Mouse (Mus musculus): ENCODE data around the gene Kank4.
"Not testable (repeated sequence)": the region's sequence is repeated elsewhere in the genome, so short reads cannot be mapped to it uniquely, and the experiment has no call there.

Kank4 gene

DNA sequence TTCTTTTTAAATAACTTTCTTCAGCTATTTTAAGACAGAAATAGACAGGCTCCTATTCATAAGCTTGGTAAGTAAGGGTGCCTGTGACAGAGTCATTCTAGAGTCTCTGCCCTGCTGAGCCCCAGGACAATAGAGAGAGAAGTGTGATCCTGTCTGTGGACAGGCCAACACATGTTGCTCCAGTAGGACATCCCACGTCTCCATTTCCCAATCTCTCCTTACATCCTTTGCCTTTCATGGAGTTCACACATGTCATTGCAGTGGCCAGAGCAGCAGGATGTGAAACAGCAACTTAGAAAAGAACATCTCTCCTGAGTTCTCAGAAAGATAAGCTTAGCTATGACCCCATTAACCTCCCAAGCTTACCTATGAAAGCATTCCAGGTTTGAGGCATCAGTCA is 14.4 kb upstream of the Kank4 start:
- DNase-seq (ENCODE audit: inconsistent ontology term), result no peak

GRCm38 (mm10) chr4:98826701-98827100 is 9.4 kb upstream of the Kank4 start:
- no peak for DNase-seq (ENCODE audit: inconsistent ontology term)

GRCm38 (mm10) chr4:98823740-98824139 is 6.4 kb upstream of the Kank4 start, which contains the start of gene I0C0044D17Rik:
TSS of gene I0C0044D17Rik (minus strand) at chr4:98823840.
- DNase-seq (ENCODE audit: inconsistent ontology term), result not testable (repeated sequence)

DNA sequence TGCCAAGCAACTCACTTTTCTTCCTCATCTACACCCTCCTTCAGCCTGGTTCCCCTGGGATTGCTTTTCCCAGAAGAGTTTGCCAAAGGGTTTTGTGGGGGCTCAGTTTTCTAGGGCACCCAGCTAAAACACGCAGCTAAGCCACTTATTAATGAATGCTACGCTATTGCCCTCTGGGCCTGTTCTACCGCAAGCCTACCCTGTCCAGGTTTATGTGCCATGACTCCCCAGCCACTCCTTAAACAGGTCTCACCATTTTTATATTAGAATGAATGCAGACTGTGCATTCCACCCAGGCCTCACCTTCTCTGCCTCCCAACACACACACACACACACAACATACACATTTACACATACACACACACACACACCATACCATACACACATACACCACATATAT is 5.7 kb upstream of the Kank4 start:
- no peak for DNase-seq (ENCODE audit: inconsistent ontology term)

DNA sequence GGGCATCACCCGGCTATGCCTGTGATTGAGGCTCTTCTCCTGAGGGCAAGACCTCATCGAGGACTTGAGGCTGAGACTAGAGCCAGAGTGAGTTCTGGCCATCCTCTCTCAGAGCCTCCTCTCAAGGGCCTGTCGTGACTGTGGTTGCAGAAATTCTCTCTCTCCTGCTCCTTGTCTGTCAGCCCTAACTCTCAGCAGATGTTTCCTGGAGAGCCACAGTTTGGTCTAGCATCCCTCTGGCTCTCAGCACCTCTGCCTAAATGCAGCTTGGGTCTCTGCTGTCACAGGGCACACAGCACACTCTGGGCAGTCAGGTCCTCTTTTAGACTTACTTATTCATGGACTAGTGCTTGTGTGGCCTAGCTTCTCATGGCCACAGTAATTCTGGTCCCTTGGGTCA is 5.1 kb upstream of the Kank4 start:
- no peak for DNase-seq (ENCODE audit: inconsistent ontology term)

DNA sequence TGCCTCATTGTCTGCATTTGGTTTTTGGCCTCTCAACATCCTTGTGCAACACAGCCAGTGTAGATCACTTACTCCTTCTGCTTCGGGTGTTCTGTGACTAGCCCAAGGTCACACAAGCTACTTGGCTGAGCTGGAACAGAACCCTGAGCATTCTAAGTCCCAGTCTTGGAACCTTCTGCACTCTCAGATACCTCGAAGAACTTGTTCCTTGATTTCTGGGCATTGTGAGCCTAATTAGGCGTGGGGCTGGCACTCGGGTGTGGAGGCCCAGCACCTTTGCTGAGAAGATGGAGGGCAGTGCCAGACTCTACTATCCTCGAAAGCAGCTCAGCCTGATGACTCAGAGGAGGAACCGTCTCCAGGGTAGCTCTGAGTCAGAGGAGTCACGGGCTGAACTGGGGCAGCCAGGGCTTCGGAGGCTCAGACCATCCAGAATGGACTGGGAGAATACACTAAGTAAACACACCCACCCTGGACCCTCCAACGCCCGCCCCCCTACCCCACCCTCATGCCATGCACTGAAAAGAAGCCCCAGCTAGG is 1.9 kb upstream of the Kank4 start:
- DNase-seq (ENCODE audit: inconsistent ontology term), result peak; percentile 53

- DNase-seq (ENCODE audit: inconsistent ontology term), result no peak
Observed at GRCm38 (mm10) chr4:98816807-98817183, 542 bp downstream of the Kank4 start.

- no peak for DNase-seq (ENCODE audit: inconsistent ontology term)
Observed at GRCm38 (mm10) chr4:98806306-98806705, 11.0 kb downstream of the Kank4 start.

- DNase-seq (ENCODE audit: inconsistent ontology term), result peak; percentile 14
Observed at GRCm38 (mm10) chr4:98805291-98806048, 11.9 kb downstream of the Kank4 start.

GRCm38 (mm10) chr4:98804476-98805134 is 12.7 kb downstream of the Kank4 start:
- DNase-seq (ENCODE audit: inconsistent ontology term), result no peak

- DNase-seq (ENCODE audit: inconsistent ontology term), result no peak
Observed at GRCm38 (mm10) chr4:98801775-98802174, 15.6 kb downstream of the Kank4 start.

- DNase-seq (ENCODE audit: inconsistent ontology term), result peak; percentile 51
Observed at GRCm38 (mm10) chr4:98800824-98801223, 16.5 kb downstream of the Kank4 start.

DNA sequence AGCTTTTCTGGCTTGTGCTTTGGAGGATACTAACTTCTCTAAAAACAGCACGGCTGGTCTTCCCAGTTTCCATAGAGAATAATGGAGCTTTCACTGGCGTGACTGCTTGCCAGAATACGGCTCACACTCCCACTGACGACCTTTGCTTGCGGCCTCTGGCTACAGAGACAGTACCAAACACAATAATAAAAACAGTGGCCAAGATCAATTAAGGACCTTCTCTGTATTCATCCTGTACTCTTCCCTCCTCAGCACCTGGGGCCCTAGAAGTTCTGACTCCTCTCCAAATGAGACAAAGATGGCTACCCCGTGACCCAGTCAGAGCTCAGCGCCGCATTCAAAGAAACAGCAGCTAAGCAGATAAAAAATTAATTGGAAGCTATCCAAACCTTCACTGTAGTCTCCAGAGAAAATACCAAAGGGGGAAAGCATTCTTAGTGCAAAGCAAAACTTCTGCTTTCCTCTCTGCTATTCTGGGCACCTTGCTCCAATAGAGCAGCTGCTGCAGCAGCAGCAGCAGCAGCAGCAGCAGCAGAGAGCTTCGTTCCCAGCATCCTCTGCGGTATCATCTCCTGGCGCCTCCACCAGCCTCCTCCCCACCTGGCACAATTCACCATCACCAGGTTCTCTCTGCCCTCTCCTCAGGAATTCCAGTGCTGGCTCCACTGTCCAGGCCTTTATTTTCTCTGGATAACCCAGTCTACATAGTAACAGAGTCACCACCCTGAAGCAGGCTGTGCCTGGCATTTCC is 20.6 kb downstream of the Kank4 start:
- peak; percentile 77 for DNase-seq (ENCODE audit: inconsistent ontology term)

- no peak for DNase-seq (ENCODE audit: inconsistent ontology term)
Observed at GRCm38 (mm10) chr4:98795241-98795640, 22.1 kb downstream of the Kank4 start.

DNA sequence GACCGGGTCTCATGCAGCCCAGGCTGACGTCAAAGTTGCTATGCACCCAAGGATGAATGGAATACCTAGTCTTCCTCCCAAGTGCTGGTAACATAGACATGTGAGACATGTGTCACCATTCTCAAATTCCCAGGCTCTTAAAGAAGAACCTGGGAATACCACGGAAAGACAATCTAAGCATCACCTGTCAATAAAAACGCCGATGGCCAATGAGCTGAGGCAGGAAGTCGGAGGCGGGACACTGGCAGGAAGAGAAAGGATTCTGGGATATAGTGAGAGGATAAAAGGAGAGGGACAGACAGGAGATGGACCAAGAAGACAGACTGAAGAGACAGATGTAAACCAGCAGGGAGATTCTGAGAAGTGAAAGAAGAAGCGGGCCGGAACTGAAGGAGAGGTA is 23.9 kb downstream of the Kank4 start:
- DNase-seq (ENCODE audit: inconsistent ontology term), result no peak

GRCm38 (mm10) chr4:98790721-98791120 is 26.6 kb downstream of the Kank4 start:
- DNase-seq (ENCODE audit: inconsistent ontology term), result peak; percentile 27

- DNase-seq (ENCODE audit: inconsistent ontology term), result peak; percentile 75
Observed at GRCm38 (mm10) chr4:98789861-98790311, 27.5 kb downstream of the Kank4 start.

GRCm38 (mm10) chr4:98789133-98789765 is 28.1 kb downstream of the Kank4 start:
- DNase-seq (ENCODE audit: inconsistent ontology term), result peak; percentile 35

DNA sequence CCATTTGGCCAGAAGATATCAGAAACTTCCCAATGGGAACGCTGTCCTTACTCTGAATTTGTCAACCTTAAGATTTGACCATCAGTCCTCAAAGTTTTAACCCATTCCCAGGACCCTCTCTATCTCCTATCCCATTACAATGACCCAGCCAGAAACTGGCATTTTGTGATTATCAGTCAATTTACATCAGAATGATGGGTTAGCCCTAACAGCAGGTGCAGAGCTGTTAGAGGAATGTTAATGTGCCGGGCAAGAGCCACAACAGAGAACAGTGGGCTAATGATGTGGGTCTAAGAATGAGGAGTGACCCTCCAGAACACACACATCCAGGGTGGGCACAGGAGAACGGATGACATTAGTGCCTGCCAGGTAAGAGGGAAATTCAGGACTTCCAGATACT is 31.1 kb downstream of the Kank4 start:
- DNase-seq (ENCODE audit: inconsistent ontology term), result no peak

GRCm38 (mm10) chr4:98785851-98786250 is 31.5 kb downstream of the Kank4 start:
- DNase-seq (ENCODE audit: inconsistent ontology term), result no peak

DNA sequence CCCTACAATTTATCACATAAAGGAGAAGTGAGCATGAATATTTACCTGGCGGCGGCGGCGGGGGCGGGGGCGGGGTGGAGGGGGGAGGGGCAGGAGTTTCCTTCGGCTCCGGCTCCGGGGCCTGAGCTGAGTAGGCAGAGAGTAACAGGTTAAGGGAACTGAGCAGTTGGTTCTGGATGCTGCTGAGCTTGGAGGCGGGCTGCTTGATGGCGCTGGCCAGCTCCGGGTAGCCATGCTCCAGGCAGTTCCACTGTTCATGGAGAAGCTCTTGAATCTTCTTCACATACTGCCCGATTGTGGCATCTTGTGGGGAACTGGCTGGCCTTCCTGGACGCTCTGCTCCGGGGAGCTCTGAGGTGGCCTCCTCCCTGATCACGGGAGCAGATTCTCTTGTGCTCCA is 39.1 kb downstream of the Kank4 start:
- DNase-seq (ENCODE audit: inconsistent ontology term), result no peak

GRCm38 (mm10) chr4:98777464-98777863 is 39.9 kb downstream of the Kank4 start:
- no peak for DNase-seq (ENCODE audit: inconsistent ontology term)

Measured in Muller cell, postnatal 12 days (primary cell).